Mouse (Mus musculus): ENCODE measurements around the gene Cenpj.

Gene Cenpj

GRCm38 (mm10) chr14:56545491-56545890 lies 29.7 kb downstream of the Cenpj start:
- in situ Hi-C loops (cut with MseI, MboI), result no loop called here

- in situ Hi-C loops (cut with MseI, MboI), result no loop called here
Measured at GRCm38 (mm10) chr14:56544946-56545345, 30.3 kb downstream of the Cenpj start.

GRCm38 (mm10) chr14:56530788-56531187 lies 44.4 kb downstream of the Cenpj start:
- in situ Hi-C loops (cut with MseI, MboI), result no loop called here

GRCm38 (mm10) chr14:56514775-56515174 lies 60.5 kb downstream of the Cenpj start:
- in situ Hi-C loops (cut with MseI, MboI), result no loop called here

- in situ Hi-C loops (cut with MseI, MboI), result no loop called here
Measured at GRCm38 (mm10) chr14:56512084-56512483, 63.1 kb downstream of the Cenpj start.

- in situ Hi-C loops (cut with MseI, MboI), result no loop called here
Measured at GRCm38 (mm10) chr14:56506743-56507142, 68.5 kb downstream of the Cenpj start.

- in situ Hi-C loops (cut with MseI, MboI), result no loop called here
Measured at GRCm38 (mm10) chr14:56502407-56502806, 72.8 kb downstream of the Cenpj start.

GRCm38 (mm10) chr14:56489806-56490205 lies 85.4 kb downstream of the Cenpj start:
- in situ Hi-C loops (cut with MseI, MboI), result no loop called here
